Mouse (Mus musculus): ENCODE results near the gene Zfhx3.
A peak's percentile ranks its signal among the peaks of the same experiment; 100 is the strongest.

Gene Zfhx3

DNA sequence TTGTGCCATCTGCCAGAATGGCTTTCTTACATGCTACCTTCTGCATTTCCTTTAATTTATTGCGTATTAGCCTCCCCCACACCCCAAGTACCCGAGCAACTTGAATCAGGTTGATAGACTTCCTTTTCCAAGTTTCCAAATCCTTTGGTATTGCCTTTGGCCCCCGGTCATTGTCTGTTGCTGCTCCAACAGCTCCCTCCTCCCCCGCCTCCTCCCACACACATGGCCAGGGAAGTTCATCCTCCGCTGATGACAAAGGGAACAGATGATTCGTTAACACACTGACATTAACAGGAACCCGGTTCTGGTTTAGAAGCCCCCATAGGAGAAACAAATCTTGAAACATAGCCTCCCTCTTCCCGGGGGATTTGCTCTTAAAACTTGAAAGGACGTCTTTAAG lies 917.5 kb downstream of the Zfhx3 start:
- no peak for DNase-seq (ENCODE audit: low spot score)

DNA sequence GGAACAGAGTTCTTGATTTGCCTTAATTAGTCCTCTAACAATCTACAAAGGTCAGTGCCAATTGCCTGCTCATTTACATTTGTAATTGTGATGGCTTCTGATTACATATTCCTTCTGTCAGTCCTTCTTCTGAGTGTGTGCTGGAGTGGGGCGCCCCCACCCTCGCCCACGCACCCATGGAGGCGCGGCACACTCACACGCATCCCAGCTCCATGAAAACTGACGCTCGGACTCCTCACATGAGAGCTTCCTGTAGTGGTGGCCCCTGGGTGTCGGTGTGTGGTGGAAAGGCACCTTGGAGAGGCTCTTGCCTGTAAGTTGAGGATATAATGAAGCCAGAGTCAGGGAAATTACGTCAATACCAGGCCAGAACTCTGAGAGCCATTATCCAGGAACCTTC lies 921.0 kb downstream of the Zfhx3 start:
- no peak for DNase-seq (ENCODE audit: low spot score)

DNA sequence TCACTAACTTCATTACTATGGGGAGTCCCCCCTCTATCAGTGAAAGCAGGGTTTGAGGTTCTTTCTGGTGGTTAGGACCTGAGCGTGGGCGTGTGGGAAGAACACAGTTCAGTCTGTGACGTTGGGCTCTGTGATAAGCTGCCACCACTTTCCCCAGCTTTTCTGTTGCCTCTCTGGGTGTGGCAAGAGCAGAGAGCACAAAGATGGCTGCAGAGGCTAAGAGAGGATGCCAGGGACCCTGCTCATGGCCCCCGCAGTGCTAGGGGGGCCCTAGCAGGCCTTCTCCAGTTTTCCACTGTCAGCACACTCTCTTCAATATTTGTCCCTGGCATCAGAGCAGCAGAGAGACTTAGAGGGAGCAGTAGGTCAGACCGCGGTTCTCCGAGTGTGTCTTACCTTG lies 924.0 kb downstream of the Zfhx3 start:
- DNase-seq (ENCODE audit: low spot score) = no peak

DNA sequence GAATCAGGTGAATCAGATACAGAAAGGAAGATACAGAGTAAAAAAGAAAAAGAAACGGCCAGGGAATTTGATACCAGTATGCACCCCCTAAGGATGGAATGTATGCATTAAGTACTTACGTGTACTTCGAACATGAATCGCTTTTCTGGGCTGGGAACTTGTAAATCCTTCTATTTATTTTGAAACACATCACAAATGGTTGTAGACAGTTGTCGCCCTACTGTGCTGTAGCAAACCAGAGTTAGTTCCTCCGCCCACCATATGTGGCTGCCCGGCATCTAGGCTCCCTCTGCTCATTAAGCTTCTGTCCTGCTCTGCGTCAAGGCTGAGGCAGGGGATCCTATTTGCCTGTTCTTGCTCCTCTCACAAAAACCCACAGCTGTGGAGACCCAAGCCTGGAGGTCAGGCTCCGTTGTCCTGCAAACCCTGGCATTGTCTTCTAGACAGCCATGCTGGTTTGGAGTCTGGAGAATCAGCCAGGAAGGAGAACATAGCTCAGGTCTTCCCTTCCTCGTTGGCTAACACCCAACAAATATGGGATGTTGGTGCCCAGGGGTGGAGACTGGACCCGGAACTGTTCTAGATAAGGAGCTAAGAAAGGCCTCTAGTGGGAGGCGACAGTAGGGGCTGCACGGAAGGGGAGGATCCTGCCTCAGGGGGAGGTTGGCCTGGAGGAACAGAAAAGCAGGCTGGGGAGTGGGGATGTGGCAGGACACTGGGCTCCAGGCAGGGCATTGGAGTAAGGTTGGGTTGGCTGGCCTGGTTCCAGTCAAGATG lies 925.2 kb downstream of the Zfhx3 start:
- DNase-seq (ENCODE audit: low spot score) = no peak

- no peak for DNase-seq (ENCODE audit: low spot score)
These were observed 926.0 kb downstream of the Zfhx3 start for GRCm38 (mm10) chr8:108868259-108869090.

- DNase-seq (ENCODE audit: low spot score) = no peak
These were observed 927.0 kb downstream of the Zfhx3 start for GRCm38 (mm10) chr8:108869420-108869819.

GRCm38 (mm10) chr8:108869935-108870334 lies 927.5 kb downstream of the Zfhx3 start:
- DNase-seq (ENCODE audit: low spot score) = no peak

DNA sequence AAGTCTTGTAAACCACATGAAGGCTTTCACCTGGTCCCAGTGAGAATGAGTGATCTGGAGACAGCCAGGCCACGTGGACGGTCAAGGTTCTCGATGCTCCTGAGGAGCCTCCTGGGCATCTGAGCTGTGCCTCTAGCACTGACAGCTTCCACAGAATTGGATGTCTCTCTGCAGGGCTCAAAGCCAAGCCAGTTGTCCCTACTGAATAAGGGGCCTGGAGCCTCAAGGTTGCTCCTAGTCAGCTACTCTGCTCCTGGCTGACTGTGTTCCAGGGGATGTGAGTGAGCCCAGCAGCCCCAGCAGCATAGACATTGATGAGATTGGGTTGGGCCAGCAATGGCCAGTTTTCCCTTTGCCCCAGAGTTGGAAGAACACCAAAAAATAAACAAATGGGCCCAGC lies 927.9 kb downstream of the Zfhx3 start:
- DNase-seq (ENCODE audit: low spot score) = no peak

- DNase-seq (ENCODE audit: low spot score) = no peak
These were observed 933.3 kb downstream of the Zfhx3 start for GRCm38 (mm10) chr8:108875722-108876121.

- no peak for DNase-seq (ENCODE audit: low spot score)
These were observed 937.7 kb downstream of the Zfhx3 start for GRCm38 (mm10) chr8:108880101-108880500.

DNA sequence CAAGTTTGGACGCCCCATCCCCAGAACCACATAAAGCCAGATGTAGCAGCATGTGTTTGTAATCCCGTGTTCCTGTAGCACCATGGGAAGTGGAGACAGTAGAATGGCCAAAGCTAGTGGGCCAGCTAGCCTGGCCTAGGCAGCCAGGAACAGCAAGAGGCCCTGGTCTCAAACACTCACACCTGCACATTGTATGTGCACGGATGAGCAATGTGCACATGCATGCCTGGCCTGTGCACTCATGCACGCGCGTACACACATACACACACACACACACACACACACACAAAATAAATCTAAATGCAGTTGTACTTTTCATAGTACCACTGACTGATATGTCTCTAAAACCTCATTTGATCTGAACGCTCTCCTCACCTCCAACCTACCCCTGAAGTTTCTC lies 938.9 kb downstream of the Zfhx3 start:
- no peak for DNase-seq (ENCODE audit: low spot score)

DNA sequence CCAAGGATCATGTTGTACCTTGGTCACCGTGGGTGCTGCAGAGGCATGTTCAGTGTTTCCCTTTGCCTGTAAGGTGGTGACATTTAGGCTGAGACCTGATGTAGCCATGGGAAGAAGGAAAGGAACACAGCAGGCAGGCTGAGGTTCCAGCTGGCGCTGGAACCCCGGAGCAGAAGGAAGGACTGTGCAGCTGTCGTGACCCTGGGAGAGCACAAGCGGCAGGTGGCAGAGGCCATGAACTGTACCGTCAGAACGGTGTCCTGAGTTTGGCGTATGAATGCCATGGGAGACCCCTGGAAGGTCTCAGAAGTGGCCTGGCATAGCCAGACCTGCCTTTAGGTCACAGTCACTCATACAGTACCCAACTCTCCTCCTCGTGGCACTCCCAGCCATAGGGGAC lies 939.6 kb downstream of the Zfhx3 start:
- DNase-seq (ENCODE audit: low spot score) = no peak

GRCm38 (mm10) chr8:108883381-108883780 lies 940.9 kb downstream of the Zfhx3 start:
- DNase-seq (ENCODE audit: low spot score) = no peak

DNA sequence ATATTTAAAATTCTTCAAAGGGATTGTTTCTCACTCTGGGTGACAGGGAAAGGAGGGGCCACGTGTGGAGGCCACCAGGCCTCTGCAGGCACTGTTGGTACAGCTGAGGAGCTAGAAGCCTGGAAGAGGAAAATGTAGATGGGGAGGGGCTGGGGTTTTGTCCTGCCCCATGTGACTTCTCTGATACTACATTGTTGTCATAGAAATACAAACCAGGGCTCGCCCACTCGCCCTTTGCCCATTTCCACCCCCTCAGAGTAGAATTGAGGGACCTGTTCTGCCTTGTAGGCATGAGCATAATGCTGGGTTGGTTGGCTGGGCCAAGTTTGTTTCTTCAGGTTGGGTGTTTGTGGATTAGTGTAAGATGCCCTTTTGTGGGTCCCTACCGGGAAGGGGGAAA lies 942.5 kb downstream of the Zfhx3 start:
- DNase-seq (ENCODE audit: low spot score) = no peak

DNA sequence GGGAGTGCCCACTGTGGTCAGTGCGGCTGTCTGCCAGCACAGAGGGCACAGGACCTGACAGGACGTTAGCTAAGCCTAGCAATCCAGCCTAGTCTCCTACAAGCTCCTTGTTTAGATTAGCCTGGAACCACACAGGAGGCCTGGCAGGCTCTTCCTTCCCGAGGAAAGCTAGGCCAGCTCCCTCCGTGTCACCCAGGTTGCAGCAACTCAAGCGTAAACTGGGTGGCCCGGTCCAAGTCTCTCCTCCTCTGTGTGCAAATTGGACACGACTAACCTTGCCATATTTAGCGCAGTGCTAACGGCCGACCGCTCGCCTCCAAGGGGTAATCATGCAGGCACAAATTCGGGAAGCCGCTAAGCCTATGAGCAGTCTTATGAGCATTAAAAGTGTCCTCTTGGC lies 943.0 kb downstream of the Zfhx3 start:
- DNase-seq (ENCODE audit: low spot score) = no peak

DNA sequence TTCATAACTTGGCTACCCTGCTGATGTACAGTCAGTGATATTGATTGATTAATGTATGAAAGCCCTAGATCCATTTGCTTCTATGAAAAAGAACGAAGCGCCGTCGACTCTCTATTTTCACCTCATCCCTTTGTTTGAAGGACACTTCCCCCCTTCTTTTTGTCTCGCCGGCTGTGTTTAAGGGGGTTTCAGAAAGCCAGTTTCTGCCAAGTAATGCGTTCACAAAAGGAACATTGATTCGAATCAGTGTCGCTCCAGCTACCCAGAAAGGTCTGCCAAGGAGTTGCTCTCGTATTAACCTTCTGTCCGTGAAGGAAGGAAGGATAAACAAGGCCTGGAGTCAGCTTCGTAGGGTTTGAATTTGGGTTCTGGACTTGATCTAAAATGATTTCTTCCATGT lies 943.4 kb downstream of the Zfhx3 start:
- no peak for DNase-seq (ENCODE audit: low spot score)

DNA sequence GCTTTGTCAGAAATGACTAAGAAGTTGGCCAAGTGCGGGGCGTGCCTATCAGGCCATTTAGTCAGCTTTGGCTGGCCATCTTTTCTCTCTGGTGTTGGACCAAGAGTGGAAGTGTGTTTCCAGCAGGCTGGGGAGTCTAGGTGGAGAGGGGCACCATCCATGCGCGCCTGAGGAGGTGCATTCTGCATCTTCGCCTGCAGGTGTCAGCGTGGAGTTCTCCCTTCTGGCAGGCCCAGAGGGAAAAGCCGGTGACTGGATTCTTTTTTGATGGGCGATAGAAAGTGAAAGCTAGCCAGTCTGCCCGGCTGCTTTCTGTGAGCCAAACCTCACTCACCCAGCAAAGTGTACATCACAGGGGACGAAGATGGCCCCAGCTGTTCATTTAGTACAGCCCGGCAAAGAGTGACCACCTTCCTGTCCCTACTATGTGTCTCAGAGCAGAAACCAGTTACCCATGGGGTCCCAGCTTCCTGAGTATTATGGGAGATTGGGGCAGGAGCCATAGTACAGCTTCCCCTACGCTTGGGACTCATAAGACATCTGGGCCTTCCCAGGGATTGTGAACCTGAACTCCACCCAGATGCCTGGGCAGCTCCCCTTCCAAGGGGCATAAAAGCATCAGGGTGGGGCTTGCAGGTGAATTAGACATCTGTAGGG lies 944.3 kb downstream of the Zfhx3 start:
- DNase-seq (ENCODE audit: low spot score) = peak; percentile 49

GRCm38 (mm10) chr8:108887256-108887615 lies 944.8 kb downstream of the Zfhx3 start:
- DNase-seq (ENCODE audit: low spot score) = no peak

DNA sequence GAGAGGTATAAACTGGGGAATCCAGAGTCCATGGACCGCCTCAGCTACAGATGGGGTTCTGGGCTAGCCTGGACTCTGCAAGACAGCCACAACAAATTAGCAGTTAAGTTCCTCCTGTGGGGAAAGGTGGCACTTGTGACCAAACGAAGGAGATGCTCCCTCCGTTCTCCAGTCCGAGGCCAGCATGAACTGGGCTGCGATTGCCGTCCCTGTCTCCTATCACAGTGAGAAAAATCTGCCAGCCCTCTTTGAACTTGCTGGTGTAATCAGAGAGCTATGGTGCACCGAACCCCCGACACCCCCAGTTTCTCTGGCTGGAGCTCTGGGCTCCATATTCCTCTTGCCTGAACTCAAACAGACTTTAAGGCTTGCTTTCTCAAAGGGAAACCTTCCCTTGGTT lies 945.4 kb downstream of the Zfhx3 start:
- DNase-seq (ENCODE audit: low spot score) = no peak

GRCm38 (mm10) chr8:108888924-108889323 lies 946.5 kb downstream of the Zfhx3 start:
- no peak for DNase-seq (ENCODE audit: low spot score)

GRCm38 (mm10) chr8:108889406-108889805 lies 947.0 kb downstream of the Zfhx3 start:
- no peak for DNase-seq (ENCODE audit: low spot score)

GRCm38 (mm10) chr8:108894287-108894686 lies 951.8 kb downstream of the Zfhx3 start:
- DNase-seq (ENCODE audit: low spot score) = no peak

All from testis, postnatal 14 days (tissue).